Mouse (Mus musculus) midbrain, embryonic 14.5 days (tissue): ENCODE results near the gene Gabbr1. TPM values are rescaled to one million over a fixed set of nuclear protein-coding genes. Genes with fewer than 3 reads are reported as not detected.

Experiments used
- ATAC-seq: fragments of 200-750 bp; cut with Nextera tagmentation; 2 replicates; pipeline ENCODE4 v1.8.0; 2017; ENCODE audit warnings: moderate number of reproducible peaks, moderate library complexity; ENCODE audit not compliant: low FRiP score, low TSS enrichment
- DNase-seq: peaks from one replicate; pipeline ENCODE4 v3.0.0-alpha.2; 2015
- H3K27ac ChIP-seq: fragments of 300-500 bp; sonication (generic); replicated peaks from 2 replicates; pipeline ENCODE4 v1.5.1; 2014; ENCODE audit warnings: mild to moderate bottlenecking, low read depth, low read length, moderate library complexity
- H3K27me3 ChIP-seq: fragments of 300-500 bp; sonication (generic); 2 replicates; pipeline ENCODE4 v1.6.1; 2014; ENCODE audit warnings: low read length, control low read depth, mixed read lengths; ENCODE audit not compliant: control insufficient read depth, insufficient read depth
- H3K36me3 ChIP-seq: fragments of 300-500 bp; sonication (generic); 2 replicates; pipeline ENCODE4 v1.6.1; 2014; ENCODE audit warnings: low read length, control low read depth; ENCODE audit not compliant: control insufficient read depth, insufficient read depth
- H3K4me1 ChIP-seq: fragments of 300-500 bp; sonication (generic); 2 replicates; pipeline ENCODE4 v1.6.1; 2014; ENCODE audit warnings: mild to moderate bottlenecking, antibody characterized with exemption, low read length, control low read depth; ENCODE audit not compliant: control insufficient read depth, insufficient read depth
- H3K4me2 ChIP-seq: fragments of 300-500 bp; sonication (generic); 2 replicates; pipeline ENCODE4 v1.6.1; 2014; ENCODE audit warnings: mild to moderate bottlenecking, low read length, moderate library complexity
- H3K4me3 ChIP-seq: fragments of 300-500 bp; sonication (generic); replicated peaks from 2 replicates; pipeline ENCODE4 v1.5.1; 2014; ENCODE audit warnings: low read depth, low read length
- H3K9ac ChIP-seq: fragments of 300-500 bp; sonication (generic); replicated peaks from 2 replicates; pipeline ENCODE4 v1.6.1; 2014; ENCODE audit warnings: mild to moderate bottlenecking, low read length, moderate library complexity
- H3K9me3 ChIP-seq: fragments of 300-500 bp; sonication (generic); 2 replicates; pipeline ENCODE4 v1.6.1; 2016; ENCODE audit warnings: low read length, control low read depth, mixed read lengths; ENCODE audit not compliant: control insufficient read depth
- WGBS: fragments of 180-500 bp; shearing (Covaris S2); extraction: QIAGEN DNeasy Blood & Tissue Kit; methylation state at CpG from one replicate; pipeline ENCODE4 v1.1.7; 2014; 5-methylcytosine and 5-hydroxymethylcytosine counted together
- polyA plus RNA-seq: library from polyadenylated mRNA; unstranded; fragments of >200 nt; fragmentation: Nextera tagmentation; extraction: Ambion mirVana; gene quantifications from 2 replicates; pipeline ENCODE4 v1.2.1, GENCODE M21; 2014

Gene Gabbr1
- polyA plus RNA-seq, 1 experiment from 2014 or later: 103 TPM

DNA sequence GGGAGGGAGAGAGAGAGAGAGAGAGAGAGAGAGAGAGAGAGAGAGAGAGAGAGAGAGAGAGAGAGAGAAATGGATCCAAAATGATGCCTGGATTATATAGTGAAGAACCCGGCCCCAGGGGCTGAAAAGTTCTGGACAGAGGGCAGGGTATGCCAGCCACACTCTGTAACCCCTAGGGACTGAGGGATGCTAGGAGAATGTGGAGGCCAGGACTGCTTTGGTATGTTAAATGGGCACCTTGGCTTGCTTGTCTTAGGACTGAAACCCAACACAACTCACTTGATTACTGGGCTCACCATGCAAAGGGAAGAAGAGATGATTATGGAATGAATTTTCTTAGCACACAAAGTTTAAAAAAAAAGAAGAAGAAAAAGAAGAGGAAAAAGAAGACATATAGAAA, 32.4 kb downstream of the Gabbr1 start:
- no peak overlapping the region for H3K9ac ChIP-seq
- H3K36me3 ChIP-seq: peaks cover 35% of the 10 kb centered on the region
- no peaks in the 10 kb centered on the region for H3K9me3 ChIP-seq
- ATAC-seq (no peak), DNase-seq (no peak)
- WGBS: 4% methylated on average over 1 of the region's 1 CpGs
- no peak overlapping the region for H3K4me2 ChIP-seq
- no peaks in the 10 kb centered on the region for H3K27me3 ChIP-seq
- H3K27ac ChIP-seq: no peak overlapping the region
- no peak overlapping the region for H3K4me3 ChIP-seq
- peaks cover 17% of the 10 kb centered on the region for H3K4me1 ChIP-seq

DNA sequence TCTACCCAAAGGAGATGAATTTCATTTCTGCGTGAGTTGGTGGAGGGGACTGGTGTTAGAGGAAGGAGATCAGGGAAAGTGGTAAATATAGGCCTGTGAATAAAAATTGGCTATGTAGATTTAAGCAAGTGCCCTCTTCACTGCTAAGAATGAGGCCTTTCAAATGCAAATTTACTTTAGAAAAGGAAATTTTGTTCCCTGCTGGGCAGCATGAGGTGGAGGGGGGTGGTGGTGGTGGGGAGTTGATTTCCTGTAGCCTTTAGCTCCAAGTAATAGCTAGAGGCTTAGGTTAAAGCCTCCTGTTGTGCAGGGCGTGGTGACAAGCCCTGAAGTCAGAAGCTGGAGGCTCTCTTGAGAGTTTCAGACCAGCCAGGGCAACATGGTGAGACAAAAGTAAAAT, 33.2 kb downstream of the Gabbr1 start:
- peak overlapping the region; percentile 27; the same call in 1 of the 2 replicates for H3K4me2 ChIP-seq
- no peaks in the 10 kb centered on the region for H3K9me3 ChIP-seq
- H3K4me3 ChIP-seq: no peak overlapping the region
- peaks cover 28% of the 10 kb centered on the region for H3K36me3 ChIP-seq
- peaks cover 17% of the 10 kb centered on the region for H3K4me1 ChIP-seq
- 3% methylated on average over 2 of the region's 2 CpGs for WGBS
- peak; percentile 56; the same call in 1 of the 2 replicates for ATAC-seq
- no peak overlapping the region for H3K9ac ChIP-seq
- H3K27ac ChIP-seq: peak overlapping the region; percentile 0; the same call in 1 of the 2 replicates
- no peaks in the 10 kb centered on the region for H3K27me3 ChIP-seq
- DNase-seq: peak; percentile 58

DNA sequence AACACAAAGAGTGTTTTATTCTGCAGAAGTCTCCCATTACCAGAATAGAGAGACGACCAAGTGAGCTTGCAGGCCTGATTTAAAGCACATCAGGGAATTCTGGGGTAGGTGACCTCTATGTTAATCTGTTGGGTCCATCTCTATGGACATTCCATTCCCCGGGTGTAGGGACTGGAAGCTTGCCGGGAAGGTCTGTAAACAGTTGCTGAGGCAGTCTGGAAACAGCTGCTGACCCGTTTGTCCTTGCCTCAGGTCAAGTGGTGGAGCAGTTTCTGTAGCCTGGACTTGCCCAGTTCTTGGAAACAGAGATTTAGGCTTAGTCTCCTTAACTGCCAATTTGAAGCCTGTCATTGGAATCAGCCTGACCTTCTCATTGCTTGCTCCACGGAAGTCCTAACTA, 34.4 kb downstream of the Gabbr1 start:
- H3K9ac ChIP-seq: no peak overlapping the region
- H3K27me3 ChIP-seq: no peaks in the 10 kb centered on the region
- DNase-seq (no peak), ATAC-seq (no peak)
- no peak overlapping the region for H3K4me2 ChIP-seq
- peaks cover 17% of the 10 kb centered on the region for H3K36me3 ChIP-seq
- no peak overlapping the region for H3K27ac ChIP-seq
- no peak overlapping the region for H3K4me3 ChIP-seq
- no peaks in the 10 kb centered on the region for H3K9me3 ChIP-seq
- peaks cover 17% of the 10 kb centered on the region for H3K4me1 ChIP-seq
- 26% methylated on average over 5 of the region's 5 CpGs for WGBS

DNA sequence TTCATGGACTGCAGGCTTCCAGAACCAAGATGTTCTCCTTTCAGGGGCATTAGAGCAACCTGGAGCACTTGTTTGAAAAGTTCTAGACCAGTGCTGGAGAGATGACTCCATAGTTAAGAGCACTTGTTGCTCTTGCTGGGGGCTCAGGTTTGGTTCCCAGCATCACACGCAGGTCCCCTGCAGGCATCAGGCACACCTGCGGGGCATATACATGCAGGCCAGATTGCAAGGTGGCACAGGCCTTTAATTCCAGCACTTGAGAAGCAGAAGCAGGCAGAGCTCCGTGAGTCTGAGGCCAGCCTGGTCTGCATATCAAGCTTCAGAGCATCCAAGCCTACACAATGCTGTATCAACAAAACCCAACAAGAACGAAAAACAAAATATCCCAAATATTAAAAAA, 35.9 kb downstream of the Gabbr1 start:
- Histone ChIP-seq H3K27me3 (no peaks in the 10 kb centered on the region), H3K36me3 (peaks cover 3% of the 10 kb centered on the region), H3K27ac (no peak overlapping the region), H3K9ac (no peak overlapping the region), H3K4me3 (no peak overlapping the region), H3K9me3 (no peaks in the 10 kb centered on the region), H3K4me2 (no peak overlapping the region), H3K4me1 (peaks cover 17% of the 10 kb centered on the region)
- WGBS: 93% methylated on average over 4 of the region's 4 CpGs
- no peak for ATAC-seq
- no peak for DNase-seq

DNA sequence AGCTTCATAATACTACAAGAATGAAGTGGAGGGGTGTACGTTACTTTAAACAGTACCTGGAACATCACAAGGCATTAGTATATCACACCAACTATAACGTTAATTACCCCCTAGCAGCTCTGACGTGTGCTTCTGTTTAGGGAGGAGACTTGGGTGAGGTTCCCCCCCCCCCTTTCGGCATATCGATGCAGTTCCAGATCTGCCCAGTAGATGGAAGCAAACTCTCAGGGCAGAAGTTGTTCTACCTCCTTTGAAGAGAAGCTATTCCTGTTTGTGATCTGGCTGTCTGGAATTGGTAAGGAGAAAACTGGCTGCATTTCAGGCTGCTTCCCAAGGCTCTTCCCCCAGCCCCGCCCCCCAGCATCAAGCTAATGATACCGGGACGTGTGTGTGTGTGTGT, 37.6 kb downstream of the Gabbr1 start:
- ATAC-seq (peak; percentile 64; the same call in 1 of the 2 replicates), DNase-seq (peak; percentile 84)
- Histone ChIP-seq H3K4me1 (peaks cover 17% of the 10 kb centered on the region), H3K36me3 (no peaks in the 10 kb centered on the region), H3K4me2 (no peak overlapping the region), H3K9me3 (no peaks in the 10 kb centered on the region), H3K4me3 (no peak overlapping the region), H3K27ac (no peak overlapping the region), H3K9ac (no peak overlapping the region), H3K27me3 (no peaks in the 10 kb centered on the region)
- WGBS: 4% methylated on average over 8 of the region's 8 CpGs

DNA sequence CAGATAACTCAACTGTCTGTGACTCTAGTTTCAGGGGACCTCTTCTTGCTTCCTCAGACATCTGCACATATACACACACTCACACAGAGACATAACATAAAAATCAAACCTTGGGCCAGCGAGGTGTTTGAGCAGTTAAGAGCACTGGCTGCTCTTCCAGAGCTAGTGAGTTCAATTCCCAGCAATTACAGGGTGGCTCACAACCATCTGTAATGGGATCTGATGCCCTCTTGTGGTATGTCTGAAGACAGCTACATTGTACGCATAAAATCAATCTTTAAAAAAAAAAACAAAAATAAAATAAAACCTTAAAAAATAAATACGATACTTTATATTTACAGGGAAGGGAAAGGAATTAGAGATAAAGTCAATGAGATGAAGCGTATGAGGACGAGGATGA, 38.9 kb downstream of the Gabbr1 start:
- H3K27ac ChIP-seq: no peak overlapping the region
- WGBS: 68% methylated on average over 5 of the region's 5 CpGs
- ATAC-seq (no peak), DNase-seq (no peak)
- no peaks in the 10 kb centered on the region for H3K9me3 ChIP-seq
- no peaks in the 10 kb centered on the region for H3K27me3 ChIP-seq
- peaks cover 5% of the 10 kb centered on the region; the same call in 1 of the 2 replicates for H3K4me1 ChIP-seq
- H3K4me2 ChIP-seq: no peak overlapping the region
- no peak overlapping the region for H3K9ac ChIP-seq
- H3K36me3 ChIP-seq: no peaks in the 10 kb centered on the region
- H3K4me3 ChIP-seq: no peak overlapping the region

DNA sequence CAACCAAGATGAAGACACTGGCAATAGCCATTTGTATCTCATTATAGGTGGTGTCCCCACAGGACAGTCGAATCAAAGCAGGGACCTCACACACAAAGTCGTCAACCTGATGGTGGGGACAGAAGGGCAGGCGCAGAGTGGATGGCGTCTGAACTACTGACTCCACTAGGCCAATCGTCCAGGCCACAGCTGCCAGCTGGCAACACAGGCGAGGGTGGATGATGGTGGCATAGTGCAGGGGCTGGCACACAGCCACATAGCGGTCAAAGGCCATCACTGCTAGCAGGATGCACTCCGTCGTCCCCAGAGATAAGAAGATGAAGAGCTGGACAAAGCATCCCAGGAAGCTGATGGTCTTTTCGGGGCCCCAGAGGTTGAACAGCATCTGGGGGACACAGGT, 39.8 kb downstream of the Gabbr1 start:
- H3K4me2 ChIP-seq: no peak overlapping the region
- H3K4me3 ChIP-seq: no peak overlapping the region
- no peaks in the 10 kb centered on the region for H3K4me1 ChIP-seq
- 84% methylated on average over 10 of the region's 10 CpGs for WGBS
- DNase-seq (no peak), ATAC-seq (no peak)
- no peak overlapping the region for H3K27ac ChIP-seq
- H3K9me3 ChIP-seq: no peaks in the 10 kb centered on the region
- no peaks in the 10 kb centered on the region for H3K36me3 ChIP-seq
- H3K9ac ChIP-seq: no peak overlapping the region
- no peaks in the 10 kb centered on the region for H3K27me3 ChIP-seq

DNA sequence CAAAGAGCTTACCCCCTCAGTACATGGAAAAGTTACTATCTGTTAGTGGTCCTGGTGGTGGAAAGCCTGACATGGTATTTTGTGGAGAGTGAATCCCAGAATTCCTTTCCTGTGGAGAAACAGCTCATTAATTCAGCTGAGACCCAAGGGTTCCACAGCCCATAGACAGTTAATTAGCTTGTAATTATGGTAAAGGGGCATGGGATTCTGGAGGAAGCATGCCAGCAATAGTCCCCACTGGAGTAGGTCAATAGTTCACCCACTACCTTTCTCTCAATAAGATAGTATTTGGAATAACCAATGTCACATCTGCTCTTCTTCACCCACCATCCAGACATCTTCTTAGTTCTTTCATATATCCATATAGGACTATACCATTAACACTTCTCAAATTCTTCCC, 42.6 kb downstream of the Gabbr1 start, which contains the start of gene Olfr90:
Gene Olfr90 (minus strand): TSS at position 101 of the 400 bp plus-strand sequence.
- Histone ChIP-seq H3K4me2 (no peak within 1 kb of the TSS), H3K4me3 (no peak within 1 kb of the TSS), H3K27ac (no peak within 1 kb of the TSS), H3K36me3 (no peaks in the 10 kb centered on the region), H3K9ac (no peak within 1 kb of the TSS), H3K27me3 (no peaks in the 10 kb centered on the region), H3K4me1 (no peaks in the 10 kb centered on the region), H3K9me3 (no peaks in the 10 kb centered on the region)
- no peak for DNase-seq
- no peak for ATAC-seq

DNA sequence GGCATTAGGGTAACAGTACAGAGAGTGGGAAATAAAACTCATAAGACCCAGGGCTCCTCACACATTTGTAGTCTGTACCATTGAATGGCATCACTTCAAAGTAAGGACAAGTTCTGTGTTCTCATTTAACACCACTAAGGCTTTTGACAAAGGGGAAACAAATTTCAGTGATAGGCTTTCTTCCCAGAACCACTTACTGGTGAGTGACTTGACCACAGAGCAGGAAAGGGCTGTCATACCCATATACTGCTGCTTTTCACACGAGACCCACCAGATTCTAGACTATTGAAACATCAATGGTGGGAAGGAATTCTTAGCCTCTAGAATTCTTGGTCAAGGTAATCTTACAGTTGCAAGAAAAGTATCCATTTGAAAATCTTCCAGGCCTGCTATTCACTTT, 46.4 kb downstream of the Gabbr1 start:
- Histone ChIP-seq H3K27ac (no peak overlapping the region), H3K36me3 (no peaks in the 10 kb centered on the region), H3K9ac (no peak overlapping the region), H3K9me3 (no peaks in the 10 kb centered on the region), H3K4me2 (no peak overlapping the region), H3K27me3 (no peaks in the 10 kb centered on the region), H3K4me3 (no peak overlapping the region), H3K4me1 (no peaks in the 10 kb centered on the region)
- WGBS: 80% methylated on average over 1 of the region's 1 CpGs
- DNase-seq: no peak
- no peak for ATAC-seq
